Mouse (Mus musculus): ENCODE measurements around the gene Nlgn3. TPM values are rescaled to one million over a fixed set of nuclear protein-coding genes. Genes with fewer than 3 reads are reported as not detected.

The Nlgn3 gene
- polyA plus RNA-seq (2015; fragmentation: Nextera tagmentation; extraction: Ambion mirVana): 6.8 and 7.5 TPM in 2 replicates

- Histone ChIP-seq H3K9me3 (ENCODE audit: low read length) (no peaks in the 10 kb centered on the region), H3K27me3 (ENCODE audit: insufficient read depth, low read length) (peaks cover 5% of the 10 kb centered on the region; the same call in 1 of the 2 replicates), H3K27ac (ENCODE audit: low read length) (no peak within 1 kb of the TSS), H3K4me1 (ENCODE audit: insufficient read depth, low read length) (no peaks in the 10 kb centered on the region), H3K36me3 (ENCODE audit: insufficient read depth, low read length) (peaks cover 8% of the 10 kb centered on the region; the same call in 1 of the 2 replicates), H3K4me3 (ENCODE audit: low read length) (peak within 1 kb of the TSS; percentile 40), H3K4me2 (replicated peaks; ENCODE audit: low read depth, low read length) (peak within 1 kb of the TSS; percentile 55), H3K9ac (replicated peaks; ENCODE audit: low read length) (peak within 1 kb of the TSS; percentile 54)
- WGBS: 21% methylated on average over 15 of the region's 24 CpGs
- peak; percentile 19; the same call in 1 of the 2 replicates for ATAC-seq (ENCODE audit: low FRiP score, low TSS enrichment)
Observed at GRCm38 (mm10) chrX:101299055-101299454, at the start of gene Nlgn3. Nlgn3 (plus strand) TSS chrX:101299168.

- WGBS: 24% methylated on average over 44 of the region's 47 CpGs
- H3K9ac ChIP-seq (replicated peaks; ENCODE audit: low read length): peak within 1 kb of the TSS; percentile 68
- H3K36me3 ChIP-seq (ENCODE audit: insufficient read depth, low read length): 0 out of 2 replicates have a peak, but pooled peaks cover 5% of the 10 kb centered on the region
- H3K27ac ChIP-seq (ENCODE audit: low read length): peak within 1 kb of the TSS; percentile 68; the same call in 1 of the 2 replicates
- H3K27me3 ChIP-seq (ENCODE audit: insufficient read depth, low read length): no peaks in the 10 kb centered on the region
- H3K4me1 ChIP-seq (ENCODE audit: insufficient read depth, low read length): no peaks in the 10 kb centered on the region
- H3K9me3 ChIP-seq (ENCODE audit: low read length): peaks cover 4% of the 10 kb centered on the region; the same call in 1 of the 2 replicates
- peak within 1 kb of the TSS; percentile 62 for H3K4me2 ChIP-seq (replicated peaks; ENCODE audit: low read depth, low read length)
- peak; percentile 94 for ATAC-seq (ENCODE audit: low FRiP score, low TSS enrichment)
- peak within 1 kb of the TSS; percentile 61 for H3K4me3 ChIP-seq (ENCODE audit: low read length)
Observed at GRCm38 (mm10) chrX:101253952-101254729, 44.8 kb upstream of the Nlgn3 start, which contains the start of gene Foxo4. Foxo4 (plus strand) TSS chrX:101254528.

DNA sequence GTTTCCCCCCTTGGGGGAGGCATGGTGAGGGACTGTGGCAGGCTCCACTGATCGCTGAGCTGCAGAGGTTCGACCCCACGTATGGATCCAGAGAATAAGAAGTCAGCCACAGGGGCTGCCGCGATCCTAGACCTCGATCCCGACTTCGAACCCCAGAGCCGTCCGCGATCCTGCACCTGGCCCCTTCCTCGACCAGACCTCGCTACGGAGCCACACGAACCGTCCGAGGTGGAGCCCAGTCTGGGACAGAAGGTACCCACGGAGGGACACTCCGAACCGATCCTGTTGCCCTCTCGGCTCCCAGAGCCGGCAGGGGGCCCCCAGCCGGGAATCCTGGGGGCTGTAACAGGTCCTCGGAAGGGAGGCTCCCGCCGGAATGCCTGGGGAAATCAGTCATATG, 44.2 kb upstream of the Nlgn3 start:
- 19% methylated on average over 26 of the region's 26 CpGs for WGBS
- Histone ChIP-seq H3K4me3 (ENCODE audit: low read length) (peak overlapping the region; percentile 61), H3K36me3 (ENCODE audit: insufficient read depth, low read length) (0 out of 2 replicates have a peak, but pooled peaks cover 5% of the 10 kb centered on the region), H3K4me2 (replicated peaks; ENCODE audit: low read depth, low read length) (peak overlapping the region; percentile 62), H3K9ac (replicated peaks; ENCODE audit: low read length) (peak overlapping the region; percentile 68), H3K4me1 (ENCODE audit: insufficient read depth, low read length) (no peaks in the 10 kb centered on the region), H3K9me3 (ENCODE audit: low read length) (peaks cover 4% of the 10 kb centered on the region; the same call in 1 of the 2 replicates), H3K27me3 (ENCODE audit: insufficient read depth, low read length) (no peaks in the 10 kb centered on the region), H3K27ac (ENCODE audit: low read length) (peak overlapping the region; percentile 68; the same call in 1 of the 2 replicates)
- peak; percentile 53 for ATAC-seq (ENCODE audit: low FRiP score, low TSS enrichment)

- no peak overlapping the region for H3K27ac ChIP-seq (ENCODE audit: low read length)
- H3K27me3 ChIP-seq (ENCODE audit: insufficient read depth, low read length): no peaks in the 10 kb centered on the region
- no peak overlapping the region for H3K9ac ChIP-seq (replicated peaks; ENCODE audit: low read length)
- H3K4me1 ChIP-seq (ENCODE audit: insufficient read depth, low read length): peaks cover 12% of the 10 kb centered on the region
- peaks cover 4% of the 10 kb centered on the region; the same call in 1 of the 2 replicates for H3K9me3 ChIP-seq (ENCODE audit: low read length)
- peak overlapping the region; percentile 62; the same call in 1 of the 2 replicates for H3K4me2 ChIP-seq (replicated peaks; ENCODE audit: low read depth, low read length)
- peak overlapping the region; percentile 61; the same call in 1 of the 2 replicates for H3K4me3 ChIP-seq (ENCODE audit: low read length)
- no peak for ATAC-seq (ENCODE audit: low FRiP score, low TSS enrichment)
- H3K36me3 ChIP-seq (ENCODE audit: insufficient read depth, low read length): 0 out of 2 replicates have a peak, but pooled peaks cover 5% of the 10 kb centered on the region
- 84% methylated on average over 13 of the region's 13 CpGs for WGBS
Observed at GRCm38 (mm10) chrX:101256603-101257002, 42.4 kb upstream of the Nlgn3 start.

DNA sequence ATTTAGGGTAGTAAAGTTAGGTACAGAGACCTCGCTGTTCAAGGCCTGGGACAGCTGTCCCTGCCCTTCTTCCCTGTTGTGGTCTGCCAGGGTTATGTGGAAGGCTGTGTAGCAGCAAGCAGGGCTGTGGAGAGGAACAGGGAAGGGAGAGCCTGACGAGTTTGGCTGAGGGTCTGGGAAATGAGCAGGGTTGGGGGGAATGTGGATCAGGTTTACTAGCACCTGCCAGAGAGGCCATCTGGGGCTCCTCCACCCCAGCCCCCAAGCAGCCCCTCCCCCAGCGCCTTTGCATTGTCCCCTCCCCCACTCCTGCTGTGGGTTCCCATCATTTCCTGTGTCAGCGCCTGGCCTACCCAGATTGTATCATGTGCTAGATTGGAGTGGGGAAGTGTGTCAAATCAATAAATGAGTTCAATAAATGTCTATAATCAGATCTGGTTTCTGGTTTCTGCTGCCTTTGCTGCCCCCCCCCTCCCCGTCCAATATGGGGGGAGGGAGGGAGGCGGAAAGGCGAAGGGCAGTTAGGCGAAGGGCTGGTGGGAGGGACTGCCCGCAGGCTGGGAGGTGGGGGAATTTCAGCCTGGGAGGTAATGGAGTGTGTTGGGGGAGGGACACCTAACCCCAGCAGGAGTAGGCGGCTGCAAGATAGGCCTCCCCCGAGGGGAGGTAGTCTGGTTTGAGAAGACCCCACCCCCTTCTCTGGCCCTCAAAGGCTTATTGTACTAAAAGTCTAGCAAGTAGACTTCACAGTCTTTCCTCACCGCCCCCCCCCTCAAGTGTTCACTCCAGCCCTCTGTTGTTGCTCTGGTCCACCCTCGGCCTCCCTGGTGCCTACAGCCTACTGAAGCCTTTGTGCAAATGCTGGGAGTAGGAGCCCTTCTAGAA, 38.3 kb upstream of the Nlgn3 start:
- peak; percentile 85 for ATAC-seq (ENCODE audit: low FRiP score, low TSS enrichment)
- Histone ChIP-seq H3K9ac (replicated peaks; ENCODE audit: low read length) (no peak overlapping the region), H3K27me3 (ENCODE audit: insufficient read depth, low read length) (peaks cover 3% of the 10 kb centered on the region; the same call in 1 of the 2 replicates), H3K4me1 (ENCODE audit: insufficient read depth, low read length) (peaks cover 12% of the 10 kb centered on the region), H3K4me3 (ENCODE audit: low read length) (no peak overlapping the region), H3K9me3 (ENCODE audit: low read length) (no peaks in the 10 kb centered on the region), H3K36me3 (ENCODE audit: insufficient read depth, low read length) (0 out of 2 replicates have a peak, but pooled peaks cover 5% of the 10 kb centered on the region), H3K4me2 (replicated peaks; ENCODE audit: low read depth, low read length) (peak overlapping the region; percentile 7; the same call in 1 of the 2 replicates), H3K27ac (ENCODE audit: low read length) (peak overlapping the region; percentile 77)
- 24% methylated on average over 11 of the region's 13 CpGs for WGBS

DNA sequence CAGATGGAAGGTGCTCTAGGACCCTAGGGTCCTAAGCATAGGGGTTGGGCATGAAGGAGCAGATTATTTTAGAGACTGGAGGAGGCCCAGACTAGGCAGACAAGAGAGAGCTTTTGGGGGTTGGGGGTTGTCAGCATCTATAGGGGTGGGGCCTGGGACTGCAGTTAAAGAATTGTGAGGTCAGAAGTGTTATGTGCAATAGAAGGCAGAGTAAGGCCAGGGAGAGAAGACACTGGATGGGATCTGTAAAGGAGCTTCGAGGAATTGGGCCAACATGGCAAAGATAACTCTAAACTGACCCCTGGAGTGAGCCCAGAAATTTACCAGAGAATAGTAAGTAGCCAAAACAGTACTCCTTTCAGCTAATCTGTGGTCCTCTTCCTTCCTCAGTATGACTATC, 35.1 kb upstream of the Nlgn3 start, which contains the start of gene Gm614:
TSS of gene Gm614 (minus strand) at position 101 of the 400 bp plus-strand sequence.
- H3K4me2 ChIP-seq (replicated peaks; ENCODE audit: low read depth, low read length): no peak within 1 kb of the TSS
- H3K27ac ChIP-seq (ENCODE audit: low read length): peak within 1 kb of the TSS; percentile 14; the same call in 1 of the 2 replicates
- no peak within 1 kb of the TSS for H3K4me3 ChIP-seq (ENCODE audit: low read length)
- 74% methylated on average over 1 of the region's 1 CpGs for WGBS
- H3K9ac ChIP-seq (replicated peaks; ENCODE audit: low read length): no peak within 1 kb of the TSS
- no peaks in the 10 kb centered on the region for H3K36me3 ChIP-seq (ENCODE audit: insufficient read depth, low read length)
- H3K9me3 ChIP-seq (ENCODE audit: low read length): no peaks in the 10 kb centered on the region
- no peak for ATAC-seq (ENCODE audit: low FRiP score, low TSS enrichment)
- peaks cover 5% of the 10 kb centered on the region; the same call in 1 of the 2 replicates for H3K27me3 ChIP-seq (ENCODE audit: insufficient read depth, low read length)
- peaks cover 12% of the 10 kb centered on the region for H3K4me1 ChIP-seq (ENCODE audit: insufficient read depth, low read length)

DNA sequence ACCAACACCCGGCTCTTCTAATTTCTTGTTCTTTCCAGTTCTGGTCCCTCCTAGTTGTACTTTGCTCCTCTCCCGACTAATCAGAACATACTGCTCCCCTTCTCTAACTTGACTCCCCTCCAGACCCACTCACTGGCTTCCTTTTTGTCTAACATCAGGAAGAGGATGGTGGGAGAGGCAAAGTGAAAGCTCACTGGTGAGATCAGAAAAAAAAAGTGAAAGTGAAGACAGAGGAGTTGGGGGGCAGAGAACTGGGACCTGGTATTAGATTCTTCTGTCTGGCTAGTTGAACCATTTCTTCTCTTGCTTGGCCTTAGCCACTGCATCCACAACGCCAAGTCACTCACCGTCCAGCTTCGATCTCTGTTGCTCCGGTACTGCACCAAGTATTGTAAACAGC, 32.3 kb upstream of the Nlgn3 start:
- WGBS: 86% methylated on average over 6 of the region's 6 CpGs
- Histone ChIP-seq H3K27me3 (ENCODE audit: insufficient read depth, low read length) (peaks cover 13% of the 10 kb centered on the region; the same call in 1 of the 2 replicates), H3K4me3 (ENCODE audit: low read length) (no peak overlapping the region), H3K27ac (ENCODE audit: low read length) (no peak overlapping the region), H3K9me3 (ENCODE audit: low read length) (no peaks in the 10 kb centered on the region), H3K36me3 (ENCODE audit: insufficient read depth, low read length) (no peaks in the 10 kb centered on the region), H3K4me2 (replicated peaks; ENCODE audit: low read depth, low read length) (no peak overlapping the region), H3K9ac (replicated peaks; ENCODE audit: low read length) (no peak overlapping the region), H3K4me1 (ENCODE audit: insufficient read depth, low read length) (no peaks in the 10 kb centered on the region)
- no peak for ATAC-seq (ENCODE audit: low FRiP score, low TSS enrichment)

DNA sequence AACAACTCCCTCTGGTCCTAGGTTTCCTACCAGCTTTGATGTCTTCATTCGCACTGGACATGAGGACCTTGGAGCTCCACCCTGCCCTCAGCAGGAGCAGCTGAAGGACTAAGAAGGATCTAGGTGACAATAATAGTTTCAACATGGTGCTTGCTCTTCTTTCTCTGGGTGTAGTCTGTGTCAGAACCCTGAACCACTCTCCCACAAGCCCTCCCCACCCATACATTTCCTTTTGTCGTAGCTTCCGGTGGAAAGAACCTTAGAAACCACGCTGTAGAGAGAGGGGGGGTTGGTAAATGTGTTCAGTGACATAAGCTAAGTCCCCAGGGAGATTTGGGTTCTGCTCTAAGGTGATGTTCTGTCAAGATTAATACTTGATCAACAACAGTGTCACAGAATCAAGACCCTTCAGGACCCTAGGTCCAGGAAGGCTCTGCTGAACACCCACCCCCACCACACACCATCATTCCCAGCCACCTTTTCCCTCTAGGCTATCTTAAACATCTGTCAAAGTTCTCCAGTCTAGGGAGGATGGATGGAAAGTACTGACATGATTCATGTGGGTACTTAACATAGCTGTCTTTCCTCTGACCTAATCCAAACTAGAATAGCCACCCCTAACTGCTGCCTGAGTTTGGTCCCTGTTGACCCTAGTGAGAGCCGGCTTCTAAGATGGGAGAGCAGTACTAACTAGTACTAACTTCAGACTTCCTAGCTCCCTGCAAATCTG, 30.8 kb upstream of the Nlgn3 start, which contains the start of gene Il2rg:
TSS of gene Il2rg (minus strand) at position 231 of the 730 bp plus-strand sequence.
- Histone ChIP-seq H3K9ac (replicated peaks; ENCODE audit: low read length) (no peak within 1 kb of the TSS), H3K9me3 (ENCODE audit: low read length) (no peaks in the 10 kb centered on the region), H3K36me3 (ENCODE audit: insufficient read depth, low read length) (no peaks in the 10 kb centered on the region), H3K27me3 (ENCODE audit: insufficient read depth, low read length) (peaks cover 13% of the 10 kb centered on the region; the same call in 1 of the 2 replicates), H3K4me3 (ENCODE audit: low read length) (peak within 1 kb of the TSS; percentile 5; the same call in 1 of the 2 replicates), H3K4me2 (replicated peaks; ENCODE audit: low read depth, low read length) (peak within 1 kb of the TSS; percentile 27), H3K27ac (ENCODE audit: low read length) (no peak within 1 kb of the TSS), H3K4me1 (ENCODE audit: insufficient read depth, low read length) (no peaks in the 10 kb centered on the region)
- no peak for ATAC-seq (ENCODE audit: low FRiP score, low TSS enrichment)
- WGBS: 58% methylated on average over 5 of the region's 5 CpGs
